Mouse (Mus musculus): ENCODE results near the gene Ttll4. TPM values are rescaled to one million over a fixed set of nuclear protein-coding genes. Genes with fewer than 3 reads are reported as not detected.

The Ttll4 gene
- total RNA-seq, 2 experiments from 2014 or later = 18.3 to 22.7 TPM

GRCm38 (mm10) chr1:74750683-74751082 is 89.1 kb downstream of the Ttll4 start:
- DNase-seq (ENCODE audit: low spot score in 2 of 2) = no peak

- DNase-seq (ENCODE audit: low spot score in 2 of 2) = no peak
These were observed 90.6 kb downstream of the Ttll4 start for GRCm38 (mm10) chr1:74752150-74752549.

DNA sequence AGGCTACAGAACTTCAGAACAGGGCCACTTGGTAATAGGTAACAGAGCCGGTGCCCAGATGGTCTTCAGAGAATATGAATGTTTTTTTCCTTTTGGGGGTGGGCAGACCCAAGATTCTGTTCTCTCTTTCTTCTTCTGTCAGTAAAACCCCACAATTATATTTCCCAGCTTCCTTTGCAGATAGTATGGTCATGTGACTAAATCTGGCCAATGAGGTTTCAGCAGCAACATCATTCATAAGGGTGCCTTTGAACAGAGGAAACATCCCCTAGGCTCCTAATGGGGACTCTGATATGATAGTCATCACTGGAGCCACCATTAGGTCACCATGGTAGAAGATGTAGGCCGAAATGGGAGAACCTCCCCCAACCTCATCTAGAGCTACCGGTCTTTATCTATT is 91.3 kb downstream of the Ttll4 start:
- no peak for DNase-seq (ENCODE audit: low spot score in 2 of 2)

Other genes with a start within 250 kb of the Ttll4 start
- 10 to 100 TPM; 25.7 to 26.5 TPM for gene Cnot9, start 155.7 kb upstream of the Ttll4 start, total RNA-seq (2021)
- gene Plcd4, start 118.9 kb upstream of the Ttll4 start, total RNA-seq (2021) = 10 to 100 TPM; 11.5 to 12.7 TPM
- gene Usp37, start 117.5 kb upstream of the Ttll4 start, total RNA-seq (2021) = 10 to 100 TPM; 24.3 to 25.3 TPM
- gene Zfp142, start 73.5 kb upstream of the Ttll4 start, total RNA-seq (2021) = 10 to 100 TPM; 31.5 to 32.9 TPM
- gene Bcs1l, start 73.5 kb upstream of the Ttll4 start, total RNA-seq (2021) = 10 to 100 TPM; 23.2 to 25.2 TPM
- 10 to 100 TPM; 59.9 to 64.2 TPM for gene Rnf25, start 60.3 kb upstream of the Ttll4 start, total RNA-seq (2021)
- 1 to 10 TPM; 5.7 to 5.9 TPM for gene Stk36, start 60.3 kb upstream of the Ttll4 start, total RNA-seq (2021)
- 1 to 10 TPM; 4.2 to 4.8 TPM for gene Cyp27a1, start 51.8 kb downstream of the Ttll4 start, total RNA-seq (2021)
- gene Prkag3, start 87.5 kb downstream of the Ttll4 start, total RNA-seq (2021) = under 1 TPM; 0.12 to 0.51 TPM
- 1 to 10 TPM; 3.3 to 4.5 TPM for gene Wnt6, start 110.1 kb downstream of the Ttll4 start, total RNA-seq (2021)
- gene Wnt10a, start 129.8 kb downstream of the Ttll4 start, total RNA-seq (2021) = 10 to 100 TPM; 15.8 to 15.9 TPM
- gene Cdk5r2, start 193.2 kb downstream of the Ttll4 start, total RNA-seq (2021) = 100 to 1,000 TPM; 315 to 347 TPM
- gene Fev, start 223.7 kb downstream of the Ttll4 start, total RNA-seq (2021) = not detected
- under 1 TPM in 1 of 2 experiments, not detected in 1; 0.80 TPM for gene Cryba2, start 231.4 kb downstream of the Ttll4 start, total RNA-seq (2021)

All from left cerebral cortex, adult 18-20 months (tissue).